Mouse (Mus musculus) C2C12 (cell line): ENCODE results near the gene Dab2ip.

ENCODE experiments used
- CEBPB ChIP-seq: IDR thresholded peaks from one replicate; pipeline ENCODE4 v1.6.1; 2011; ENCODE audit warnings: low read depth, mild to moderate bottlenecking, control low read depth, moderate library complexity
- CTCF ChIP-seq: IDR thresholded peaks from one replicate; pipeline ENCODE4 v1.5.1; 2011; ENCODE audit not compliant: control insufficient read depth, insufficient read depth, insufficient read length
- FOSL1 ChIP-seq: IDR thresholded peaks from one replicate; pipeline ENCODE4 v1.8.0; 2011; ENCODE audit warnings: mild to moderate bottlenecking, low read length; ENCODE audit not compliant: poor library complexity, insufficient read depth, severe bottlenecking
- MAX ChIP-seq: IDR thresholded peaks from one replicate; pipeline ENCODE4 v1.6.1; 2011; ENCODE audit warnings: mild to moderate bottlenecking, control low read depth
- MYOD1 ChIP-seq: IDR thresholded peaks from one replicate; pipeline ENCODE4 v1.6.1; 2011; ENCODE audit warnings: low read depth; ENCODE audit not compliant: control insufficient read depth, insufficient read length
- MYOG ChIP-seq: IDR thresholded peaks from one replicate; pipeline ENCODE4 v1.6.1; 2011; ENCODE audit not compliant: control insufficient read depth, insufficient read length; ENCODE audit errors: extremely low read depth
- USF1 ChIP-seq: IDR thresholded peaks from one replicate; pipeline ENCODE4 v1.6.1; 2011; ENCODE audit warnings: low read depth, mild to moderate bottlenecking, control low read depth, moderate library complexity

DNA sequence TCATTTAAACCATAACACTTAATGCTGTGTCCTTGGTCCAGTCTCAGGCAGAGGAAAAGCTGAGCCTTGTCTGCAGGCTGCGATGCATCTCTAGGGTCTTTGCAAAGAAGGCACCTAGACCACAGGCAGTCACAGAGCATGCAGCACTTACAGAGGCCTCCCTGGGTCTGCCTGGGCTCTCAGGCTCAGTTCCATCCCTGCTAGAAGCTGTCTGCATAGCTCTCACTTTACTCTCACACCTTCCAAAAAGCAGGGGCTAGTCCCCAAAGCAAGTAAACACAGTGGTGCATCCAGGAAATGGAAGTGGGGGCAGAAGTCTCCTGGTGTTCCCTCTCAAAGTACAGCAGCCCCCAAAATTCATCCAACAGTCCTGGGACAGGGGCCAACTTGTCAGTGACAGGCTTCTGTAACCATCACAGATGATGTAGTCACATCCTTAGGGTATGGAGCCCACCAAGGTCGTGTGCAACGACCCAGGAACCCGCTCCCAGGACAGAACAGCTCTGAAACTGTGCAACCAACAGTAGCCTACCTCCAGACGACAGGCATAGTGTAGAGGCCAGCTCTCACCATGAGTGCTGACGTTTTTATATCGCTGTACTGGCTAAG is 192.6 kb downstream of the Dab2ip start:
- TF ChIP-seq CTCF = no peak
- TF ChIP-seq USF1 = no peak
- TF ChIP-seq CEBPB = no peak
- TF ChIP-seq MAX = no peak
- TF ChIP-seq MYOD1 = no peak
- TF ChIP-seq MYOG = no peak
- no peak for TF ChIP-seq FOSL1
